ENCODE assay signal across 24 mouse cellular contexts in the genomic region with DNA sequence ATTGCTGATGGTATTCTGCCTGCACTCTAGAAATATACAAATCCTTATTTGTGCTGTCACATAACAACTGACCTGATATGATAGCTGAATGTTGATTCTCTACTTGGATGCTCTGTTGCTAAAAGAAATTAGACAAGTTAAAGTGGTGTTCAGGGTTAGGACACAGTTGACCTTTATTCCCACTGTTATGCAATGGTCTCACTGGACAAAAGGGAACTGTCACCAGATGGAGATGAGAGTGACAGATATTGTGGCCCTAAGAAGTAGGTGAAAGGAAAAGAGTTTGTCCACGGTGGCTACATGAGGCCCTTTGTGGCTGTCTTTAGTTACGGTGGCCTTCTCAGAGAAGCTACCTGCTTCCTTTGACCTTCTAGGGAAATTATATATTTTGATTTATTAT.
DNase-seq lines count a peak whose midpoint lies in the region; ATAC-seq and TF ChIP-seq lines count a peak whose summit lies in the region.
"Had no signal": no experiment of that assay in that cellular context is flagged by ENCODE, and none has a peak within 500 bp of the region (broad histone marks: within the 10 kb centered on the region; RNA-seq: fewer than 3 reads in every experiment).

No protein-coding gene starts in this region.

- no peaks in the 10 kb centered on the region for H3K9me3 ChIP-seq in liver, embryonic 16.5 days (replicated peaks; ENCODE audit: control insufficient read depth, low read length)
- H3K9me3 ChIP-seq in liver, embryonic 12.5 days (replicated peaks), result no peaks in the 10 kb centered on the region
- H3K9me3 ChIP-seq: forebrain, embryonic 10.5 days; forebrain, embryonic 13.5 days; heart, embryonic 10.5 days had no signal

- peak; percentile 66 for ATAC-seq in liver, embryonic 16.5 days (ENCODE audit: low read depth)
- no peak for ATAC-seq in liver, embryonic 12.5 days
- ATAC-seq in granulocyte monocyte progenitor cell, adult 5-6 weeks (replicated peaks; ENCODE audit: poor library complexity, severe bottlenecking), result peak; percentile 61
- ATAC-seq: CD4-positive, CD25-positive, alpha-beta regulatory T cell, adult 4 months; forebrain, embryonic 13.5 days; forebrain, embryonic 16.5 days; hindbrain, postnatal 0 days had no signal

- no peaks in the 10 kb centered on the region for H3K36me3 ChIP-seq in liver, embryonic 16.5 days (ENCODE audit: control insufficient read depth, insufficient read depth)
- H3K36me3 ChIP-seq in liver, embryonic 12.5 days, result no peaks in the 10 kb centered on the region
- H3K36me3 ChIP-seq: forebrain, embryonic 10.5 days; heart, embryonic 10.5 days; heart, embryonic 13.5 days had no signal

- DNase-seq in lung, postnatal 25 days (ENCODE audit: low spot score), result peak; percentile 13
- no peak for DNase-seq in lung, adult 2 months
- DNase-seq in thymus, postnatal 0 days (ENCODE audit: low spot score), result no peak
- DNase-seq: adrenal gland, adult 8-10 months; adrenal gland, postnatal 36 days; cerebellum, adult 18-20 months; cerebellum, adult 9-10 months; cerebellum, postnatal 14 days; gastrocnemius, postnatal 10 days; gastrocnemius, postnatal 36 days; heart, adult 18-20 months; heart, postnatal 14 days; heart, postnatal 4 days had no signal

- 39% methylated on average over 2 of the region's 2 CpGs for WGBS in liver, embryonic 16.5 days (ENCODE audit: insufficient replicate concordance)
- WGBS in liver, embryonic 12.5 days (ENCODE audit: insufficient replicate concordance), result 58% methylated on average over 2 of the region's 2 CpGs
- WGBS in lung, adult 2 months, result 66% methylated on average over 2 of the region's 2 CpGs

- TF ChIP-seq POLR2A in lung, adult 2 months (IDR thresholded peaks at IDR 0.05; ENCODE audit: borderline replicate concordance, extremely low read depth, low read depth, low read length), result no peak

- H3K9ac ChIP-seq in liver, embryonic 16.5 days (ENCODE audit: low read depth, low read length), result no peak overlapping the region
- no peak overlapping the region for H3K9ac ChIP-seq in liver, embryonic 12.5 days
- H3K9ac ChIP-seq: forebrain, embryonic 13.5 days; heart, embryonic 13.5 days; hindbrain, embryonic 14.5 days had no signal

- no peak overlapping the region for H3K4me3 ChIP-seq in liver, embryonic 16.5 days (ENCODE audit: low read depth, low read length)
- no peak overlapping the region for H3K4me3 ChIP-seq in liver, embryonic 12.5 days
- H3K4me3 ChIP-seq in lung, adult 2 months (replicated peaks; ENCODE audit: extremely low read depth, low read depth, low read length), result no peak overlapping the region
- H3K4me3 ChIP-seq: forebrain, embryonic 10.5 days; forebrain, embryonic 13.5 days; heart, embryonic 10.5 days; heart, embryonic 13.5 days had no signal

- no peak for TF ChIP-seq CTCF in lung, adult 2 months (IDR thresholded peaks at IDR 0.05; ENCODE audit: insufficient read depth, low read length)

- no peak overlapping the region for H3K27ac ChIP-seq in liver, embryonic 16.5 days (ENCODE audit: low read length)
- no peak overlapping the region for H3K27ac ChIP-seq in liver, embryonic 12.5 days
- H3K27ac ChIP-seq: forebrain, embryonic 10.5 days; forebrain, embryonic 13.5 days; heart, embryonic 10.5 days; heart, embryonic 13.5 days; hindbrain, embryonic 14.5 days; hindbrain, postnatal 0 days had no signal

- no peak overlapping the region for H3K4me2 ChIP-seq in liver, embryonic 16.5 days (ENCODE audit: low read depth, low read length)
- H3K4me2 ChIP-seq in liver, embryonic 12.5 days, result no peak overlapping the region
- H3K4me2 ChIP-seq: forebrain, embryonic 13.5 days; heart, embryonic 13.5 days; hindbrain, embryonic 14.5 days had no signal

- no peaks in the 10 kb centered on the region for H3K27me3 ChIP-seq in liver, embryonic 16.5 days (ENCODE audit: control insufficient read depth, insufficient read depth, low read depth, low read length)
- H3K27me3 ChIP-seq in liver, embryonic 12.5 days (replicated peaks), result no peaks in the 10 kb centered on the region
- H3K27me3 ChIP-seq: forebrain, embryonic 13.5 days; heart, embryonic 13.5 days had no signal

- no peaks in the 10 kb centered on the region for H3K4me1 ChIP-seq in liver, embryonic 16.5 days (ENCODE audit: control insufficient read depth, low read depth, low read length)
- no peaks in the 10 kb centered on the region for H3K4me1 ChIP-seq in liver, embryonic 12.5 days
- H3K4me1 ChIP-seq in lung, adult 2 months (ENCODE audit: control insufficient read depth, insufficient read depth, low read length), result no peaks in the 10 kb centered on the region
- H3K4me1 ChIP-seq: forebrain, embryonic 13.5 days had no signal
